Mouse (Mus musculus): ENCODE data around the gene Zmiz1.

- no peak for TF ChIP-seq TAL1 (IDR thresholded peaks at IDR 0.05; ENCODE audit: low read length)
- TF ChIP-seq GATA1 (IDR thresholded peaks at IDR 0.05; ENCODE audit: low read length): no peak
Measured at GRCm38 (mm10) chr14:25478755-25479154, 19.8 kb downstream of the Zmiz1 start.
